Mouse (Mus musculus) cerebellum, adult 2 months (tissue): Measurements from ENCODE around the gene Glis3.

ENCODE experiments used
- CTCF ChIP-seq: fragments of 200-500 bp; IDR thresholded peaks from 2 replicates; pipeline ENCODE4 v1.5.1; 2011; ENCODE audit warnings: low read depth, mild to moderate bottlenecking, control low read depth, low read length, moderate library complexity, borderline replicate concordance; ENCODE audit not compliant: insufficient read depth
- POLR2A ChIP-seq: fragments of 200-500 bp; IDR thresholded peaks from 2 replicates; pipeline ENCODE4 v1.6.1; 2011; ENCODE audit warnings: low read length, control low read depth, borderline replicate concordance; ENCODE audit not compliant: insufficient read depth

DNA sequence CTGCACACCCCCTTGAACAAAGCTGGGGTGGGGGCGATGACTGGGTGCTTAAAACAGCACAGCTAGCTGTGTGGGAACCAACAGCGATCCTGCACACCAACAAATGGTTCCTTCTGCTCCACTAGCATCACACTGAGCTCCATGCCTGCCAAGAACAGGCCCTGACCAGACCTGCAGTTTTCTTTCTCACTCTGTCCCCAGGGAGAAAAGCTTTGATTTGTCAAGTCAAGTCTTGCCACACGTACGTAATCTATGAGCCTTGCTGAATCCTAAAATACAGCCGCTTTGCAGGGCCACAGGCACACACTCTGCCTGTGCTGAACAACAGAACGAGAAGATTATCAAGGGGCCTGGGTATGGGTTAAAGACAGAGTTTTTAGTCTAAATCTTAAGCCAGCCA is 71.6 kb downstream of the Glis3 start:
- TF ChIP-seq POLR2A (no peak), CTCF (no peak)
